12 mouse cellular contexts compared by ENCODE assay signal in the genomic region with DNA sequence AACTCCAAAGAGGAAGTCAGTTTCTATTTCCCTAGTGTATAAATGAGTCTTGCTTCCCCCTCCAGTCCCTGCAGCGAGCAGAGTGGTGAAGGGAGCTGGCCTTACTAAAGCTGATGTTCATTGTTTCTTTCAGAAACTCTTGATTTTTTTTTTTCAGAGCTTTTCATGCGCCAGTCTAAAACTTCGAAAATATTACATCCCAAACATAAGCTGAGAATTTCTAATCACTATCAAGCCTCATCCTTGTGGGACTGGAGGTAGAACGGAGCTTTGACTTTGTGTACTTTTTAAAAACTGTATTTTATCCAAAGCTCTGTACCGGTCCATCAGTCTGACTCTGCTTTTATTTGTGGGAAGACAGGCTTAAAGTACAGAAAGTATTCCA. TPM values are rescaled to one million over a fixed set of nuclear protein-coding genes. Genes with fewer than 3 reads are reported as not detected.
DNase-seq lines count a peak whose midpoint lies in the region; ATAC-seq and TF ChIP-seq lines count a peak whose summit lies in the region.
"Had no signal": no experiment of that assay in that cellular context is flagged by ENCODE, and none has a peak within 500 bp of the region (broad histone marks: within the 10 kb centered on the region; RNA-seq: fewer than 3 reads in every experiment).

No protein-coding gene starts in this region.

- H3K27ac ChIP-seq in heart, adult 2 months, result no peak overlapping the region
- H3K27ac ChIP-seq in limb, embryonic 13.5 days, result no peak overlapping the region
- no peak overlapping the region for H3K27ac ChIP-seq in limb, embryonic 10.5 days
- no peak overlapping the region for H3K27ac ChIP-seq in forebrain, embryonic 14.5 days (ENCODE audit: low read depth, low read length)
- no peak overlapping the region for H3K27ac ChIP-seq in neural tube, embryonic 13.5 days (replicated peaks)
- H3K27ac ChIP-seq in layer of hippocampus, adult 2 months, result no peak overlapping the region

- TF ChIP-seq EP300 in heart, adult 2 months (IDR thresholded peaks at IDR 0.05; ENCODE audit: insufficient read depth, low read depth, low read length), result no peak

- no peaks in the 10 kb centered on the region for H3K9me3 ChIP-seq in limb, embryonic 13.5 days
- no peaks in the 10 kb centered on the region for H3K9me3 ChIP-seq in limb, embryonic 10.5 days (replicated peaks)
- no peaks in the 10 kb centered on the region for H3K9me3 ChIP-seq in forebrain, embryonic 14.5 days (replicated peaks; ENCODE audit: control insufficient read depth, low read length)
- no peaks in the 10 kb centered on the region for H3K9me3 ChIP-seq in neural tube, embryonic 13.5 days

- H3K9ac ChIP-seq in heart, adult 2 months (ENCODE audit: low read depth, low read length), result no peak overlapping the region
- no peak overlapping the region for H3K9ac ChIP-seq in limb, embryonic 13.5 days
- H3K9ac ChIP-seq in forebrain, embryonic 14.5 days (ENCODE audit: low read length), result no peak overlapping the region
- H3K9ac ChIP-seq in neural tube, embryonic 13.5 days, result no peak overlapping the region

- DNase-seq in heart, adult 2 months, result no peak
- no peak for DNase-seq in heart, adult 9 months (ENCODE audit: low spot score in 2 of 2)
- DNase-seq in limb, embryonic 10.5 days (ENCODE audit: low spot score), result no peak
- no peak for DNase-seq in forebrain, embryonic 14.5 days (ENCODE audit: low spot score)
- DNase-seq in layer of hippocampus, adult 2 months (ENCODE audit: low spot score in 2 of 2), result no peak
- DNase-seq: thymus, postnatal 4 days had no signal

- no peaks in the 10 kb centered on the region; the same call in 1 of the 2 replicates for H3K4me1 ChIP-seq in heart, adult 2 months (ENCODE audit: control insufficient read depth, insufficient read depth, low read length)
- peaks cover 38% of the 10 kb centered on the region for H3K4me1 ChIP-seq in limb, embryonic 13.5 days
- H3K4me1 ChIP-seq in limb, embryonic 10.5 days, result peaks cover 31% of the 10 kb centered on the region
- H3K4me1 ChIP-seq in forebrain, embryonic 14.5 days (ENCODE audit: control insufficient read depth, insufficient read depth, low read length), result peaks cover 22% of the 10 kb centered on the region
- H3K4me1 ChIP-seq in neural tube, embryonic 13.5 days (replicated peaks), result peaks cover 29% of the 10 kb centered on the region

- H3K4me2 ChIP-seq in limb, embryonic 13.5 days (replicated peaks), result peak overlapping the region; percentile 35; the same call in 1 of the 2 replicates
- H3K4me2 ChIP-seq in forebrain, embryonic 14.5 days (ENCODE audit: low read length), result peak overlapping the region; percentile 33
- H3K4me2 ChIP-seq in neural tube, embryonic 13.5 days, result peak overlapping the region; percentile 23

- intact Hi-C loops in heart, adult 2 months (cut with DNase I), result no loop called here

- TF ChIP-seq CTCF in heart, adult 2 months (IDR thresholded peaks at IDR 0.05), result no peak
- no peak for TF ChIP-seq CTCF in layer of hippocampus, adult 2 months (conservative IDR thresholded peaks at IDR 0.05)

- no peak for ATAC-seq in limb, embryonic 13.5 days (ENCODE audit: low FRiP score, low read depth)
- ATAC-seq in forebrain, embryonic 14.5 days, result no peak
- no peak for ATAC-seq in neural tube, embryonic 13.5 days (ENCODE audit: low read depth)
- ATAC-seq in megakaryocyte-erythroid progenitor cell, adult 5-6 weeks (replicated peaks; ENCODE audit: low FRiP score, low TSS enrichment, poor library complexity, severe bottlenecking), result no peak

- no peaks in the 10 kb centered on the region for H3K79me2 ChIP-seq in heart, adult 2 months (replicated peaks; ENCODE audit: control insufficient read depth, insufficient read depth, low read length)

- TF ChIP-seq POLR2A in heart, adult 2 months (IDR thresholded peaks at IDR 0.05; ENCODE audit: insufficient read depth, low read depth, low read length), result no peak

- 44% methylated on average over 5 of the region's 5 CpGs for WGBS in heart, adult 2 months
- 69% methylated on average over 5 of the region's 5 CpGs for WGBS in limb, embryonic 13.5 days
- WGBS in limb, embryonic 10.5 days, result 91% methylated on average over 5 of the region's 5 CpGs
- 14% methylated on average over 5 of the region's 5 CpGs for WGBS in forebrain, embryonic 14.5 days
- 67% methylated on average over 5 of the region's 5 CpGs for WGBS in neural tube, embryonic 13.5 days

- no peaks in the 10 kb centered on the region for H3K36me3 ChIP-seq in heart, adult 2 months (ENCODE audit: control insufficient read depth, insufficient read depth, low read length)
- no peaks in the 10 kb centered on the region for H3K36me3 ChIP-seq in limb, embryonic 13.5 days
- no peaks in the 10 kb centered on the region for H3K36me3 ChIP-seq in limb, embryonic 10.5 days
- 0 out of 2 replicates have a peak, but pooled peaks cover 2% of the 10 kb centered on the region for H3K36me3 ChIP-seq in forebrain, embryonic 14.5 days (ENCODE audit: control insufficient read depth, insufficient read depth, low read length)
- no peaks in the 10 kb centered on the region for H3K36me3 ChIP-seq in neural tube, embryonic 13.5 days

- H3K4me3 ChIP-seq in heart, adult 2 months, result peak overlapping the region; percentile 23
- H3K4me3 ChIP-seq in limb, embryonic 13.5 days, result 0 out of 2 replicates have a peak overlapping the region, but pooled peaks have one; percentile 12
- no peak overlapping the region for H3K4me3 ChIP-seq in limb, embryonic 10.5 days
- no peak overlapping the region for H3K4me3 ChIP-seq in forebrain, embryonic 14.5 days (ENCODE audit: low read depth, low read length)
- no peak overlapping the region for H3K4me3 ChIP-seq in neural tube, embryonic 13.5 days
- no peak overlapping the region; the same call in 1 of the 2 replicates for H3K4me3 ChIP-seq in layer of hippocampus, adult 2 months

- no peaks in the 10 kb centered on the region; the same call in 1 of the 2 replicates for H3K27me3 ChIP-seq in heart, adult 2 months (ENCODE audit: control insufficient read depth, insufficient read depth, low read length)
- peaks cover 36% of the 10 kb centered on the region for H3K27me3 ChIP-seq in limb, embryonic 13.5 days
- peaks cover 5% of the 10 kb centered on the region; the same call in 1 of the 2 replicates for H3K27me3 ChIP-seq in limb, embryonic 10.5 days (ENCODE audit: low read depth, poor library complexity, severe bottlenecking)
- peaks cover 17% of the 10 kb centered on the region for H3K27me3 ChIP-seq in forebrain, embryonic 14.5 days (replicated peaks; ENCODE audit: control insufficient read depth, insufficient read depth, low read length)
- H3K27me3 ChIP-seq in neural tube, embryonic 13.5 days, result peaks cover 89% of the 10 kb centered on the region

RNA-seq across cellular contexts. Expression of gene Hspa12a, which starts 36.6 kb away (rescaled TPM):
- total RNA-seq in heart, adult 2 months (2021), result 10 to 100 TPM; 14.7 to 17.7 TPM
- polyA plus RNA-seq in heart, adult 2 months (2012; rRNA removed), result 12.2 and 21.8 TPM in 2 replicates
- 5.0 TPM in 2 replicates for polyA plus RNA-seq in limb, embryonic 13.5 days (2015; fragmentation: Nextera tagmentation; extraction: Ambion mirVana)
- 3.1 and 3.6 TPM in 2 replicates for polyA plus RNA-seq in limb, embryonic 10.5 days (2016; fragmentation: Nextera tagmentation; extraction: Ambion mirVana)
- 21.8 and 33.0 TPM in 2 replicates for polyA plus RNA-seq in forebrain, embryonic 14.5 days (2014; fragmentation: Nextera tagmentation; extraction: Ambion mirVana)
- 79.9 and 83.0 TPM in 2 replicates for polyA plus RNA-seq in neural tube, embryonic 13.5 days (2015; fragmentation: Nextera tagmentation; extraction: Ambion mirVana)
- not detected in 2 replicates for total RNA-seq in megakaryocyte-erythroid progenitor cell, adult 5-6 weeks (2014; fragmentation: Nextera tagmentation)
- total RNA-seq in megakaryocyte-erythroid progenitor cell, adult 5-6 weeks (2017), result 0.19 TPM in 1 of 2 replicates, not detected in the other
- total RNA-seq in layer of hippocampus, adult 2 months (2021), result 100 to 1,000 TPM; 239 to 246 TPM

RNA-seq across cellular contexts. Expression of gene Eno4, which starts 36.8 kb away (rescaled TPM):
- total RNA-seq in heart, adult 2 months (2021), result not detected
- 0.27 TPM in 1 of 2 replicates, not detected in the other for polyA plus RNA-seq in heart, adult 2 months (2012; rRNA removed)
- polyA plus RNA-seq in limb, embryonic 13.5 days (2015; fragmentation: Nextera tagmentation; extraction: Ambion mirVana), result 0.37 and 0.42 TPM in 2 replicates
- polyA plus RNA-seq in limb, embryonic 10.5 days (2016; fragmentation: Nextera tagmentation; extraction: Ambion mirVana), result 0.51 and 0.79 TPM in 2 replicates
- 1.1 and 1.6 TPM in 2 replicates for polyA plus RNA-seq in forebrain, embryonic 14.5 days (2014; fragmentation: Nextera tagmentation; extraction: Ambion mirVana)
- 0.65 and 0.82 TPM in 2 replicates for polyA plus RNA-seq in neural tube, embryonic 13.5 days (2015; fragmentation: Nextera tagmentation; extraction: Ambion mirVana)
- total RNA-seq in megakaryocyte-erythroid progenitor cell, adult 5-6 weeks (2014; fragmentation: Nextera tagmentation), result not detected in 2 replicates
- not detected in 2 replicates for total RNA-seq in megakaryocyte-erythroid progenitor cell, adult 5-6 weeks (2017)
- 1 to 10 TPM; 1.5 to 1.9 TPM for total RNA-seq in layer of hippocampus, adult 2 months (2021)
- total RNA-seq: heart, postnatal 25 days; megakaryocyte, adult 5-6 weeks had no signal
- polyA plus RNA-seq: spleen, adult 2 months had no signal

Comparison
In these comparisons a context has a peak if more than half of its experiments do, and no peak if none do; other contexts are left out.
1. H3K4me3 ChIP-seq: peak in heart, adult 2 months (single experiment) and limb, embryonic 13.5 days (single experiment); none in limb, embryonic 10.5 days (single experiment), forebrain, embryonic 14.5 days (single experiment), neural tube, embryonic 13.5 days (single experiment) and layer of hippocampus, adult 2 months (single experiment).
2. Peak in every context shown above with its lines, with median percentiles within 50 percentile points of each other: H3K4me2 ChIP-seq.